Mouse (Mus musculus) liver (tissue): ENCODE results near the gene Atg4a-ps.

Source experiments
- DNase-seq: peaks from one replicate; pipeline ENCODE4 v3.0.0-alpha.2; 2020; ENCODE audit warnings: mixed read lengths

Gene Atg4a-ps

GRCm38 (mm10) chr3:103626481-103626880, 19.4 kb downstream of the Atg4a-ps start:
- DNase-seq = no peak

GRCm38 (mm10) chr3:103625169-103625568, 20.7 kb downstream of the Atg4a-ps start:
- no peak for DNase-seq

- DNase-seq = no peak
Observed at GRCm38 (mm10) chr3:103624591-103625051, 21.2 kb downstream of the Atg4a-ps start.

- DNase-seq = no peak
Observed at GRCm38 (mm10) chr3:103623893-103624470, 21.9 kb downstream of the Atg4a-ps start.

- DNase-seq = no peak
Observed at GRCm38 (mm10) chr3:103620101-103620500, 25.8 kb downstream of the Atg4a-ps start.

GRCm38 (mm10) chr3:103616981-103617380, 28.9 kb downstream of the Atg4a-ps start:
- DNase-seq = no peak

GRCm38 (mm10) chr3:103615621-103616020, 30.2 kb downstream of the Atg4a-ps start:
- DNase-seq = no peak

GRCm38 (mm10) chr3:103612636-103613355, 33.1 kb downstream of the Atg4a-ps start:
- DNase-seq = no peak

- no peak for DNase-seq
Observed at GRCm38 (mm10) chr3:103610231-103610630, 35.6 kb downstream of the Atg4a-ps start.

GRCm38 (mm10) chr3:103606660-103607595, 38.9 kb downstream of the Atg4a-ps start:
- DNase-seq = no peak

GRCm38 (mm10) chr3:103606045-103606597, 39.7 kb downstream of the Atg4a-ps start:
- DNase-seq = no peak

GRCm38 (mm10) chr3:103601561-103601960, 44.3 kb downstream of the Atg4a-ps start:
- no peak for DNase-seq

- DNase-seq = no peak
Observed at GRCm38 (mm10) chr3:103601011-103601410, 44.9 kb downstream of the Atg4a-ps start.

- DNase-seq = no peak
Observed at GRCm38 (mm10) chr3:103597586-103597985, 48.3 kb downstream of the Atg4a-ps start.

- DNase-seq = no peak
Observed at GRCm38 (mm10) chr3:103595271-103595810, 50.5 kb downstream of the Atg4a-ps start.
